Mouse (Mus musculus): ENCODE results near the gene Phkb. TPM values are rescaled to one million over a fixed set of nuclear protein-coding genes. Genes with fewer than 3 reads are reported as not detected.

The Phkb gene
- 5.3 and 5.9 TPM in 2 replicates for polyA plus RNA-seq (2012; rRNA removed)

GRCm38 (mm10) chr8:85840657-85841488 is at the start of gene Phkb, which contains the start of gene Itfg1:
Gene Phkb (plus strand): TSS chr8:85840959.
Gene Itfg1 (minus strand): TSS chr8:85840921.

Other genes with a start within 250 kb of the Phkb start
- gene Neto2, start 140.0 kb upstream of the Phkb start, polyA plus RNA-seq (2012; rRNA removed), result 0.31 TPM in 2 replicates
- 12.6 TPM in 2 replicates for gene Itfg1, start within 50 bp of the Phkb start, polyA plus RNA-seq (2012; rRNA removed)